Mouse (Mus musculus) erythroblast, embryonic 14.5 days (primary cell): ENCODE data around the gene Tceanc.

Experiments used
- GATA1 ChIP-seq: IDR thresholded peaks from 2 replicates; pipeline ENCODE4 v1.6.1; 2012; ENCODE audit warnings: low read length, inconsistent platforms, mixed read lengths
- TAL1 ChIP-seq: IDR thresholded peaks from 3 replicates; pipeline ENCODE4 v1.6.1; 2012; ENCODE audit warnings: low read length, inconsistent platforms, mixed read lengths

DNA sequence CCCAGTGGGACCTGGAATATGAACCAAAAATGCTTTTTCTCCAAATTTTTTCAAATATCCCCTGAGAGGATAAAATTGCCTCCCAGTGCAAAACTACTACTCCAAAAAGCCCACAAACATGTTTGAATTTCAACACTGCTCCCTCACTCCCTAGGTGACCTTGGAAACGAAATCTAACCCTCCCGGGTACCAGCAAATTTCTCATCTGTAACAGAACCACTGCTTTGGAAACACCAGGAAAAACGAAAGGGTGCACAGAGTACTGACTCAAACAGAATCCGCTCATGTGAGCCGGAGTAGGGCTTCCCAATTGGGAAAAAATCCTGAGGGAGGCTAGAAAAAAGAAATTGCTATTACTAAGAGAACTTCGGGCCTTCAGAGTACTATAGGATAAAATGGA, 41.0 kb downstream of the Tceanc start:
- TF ChIP-seq GATA1 (no peak), TAL1 (no peak)
